Mouse (Mus musculus) Patski (cell line): ENCODE results near the gene Otogl. TPM values are rescaled to one million over a fixed set of nuclear protein-coding genes. Genes with fewer than 3 reads are reported as not detected.
"Not testable (repeated sequence)": the region's sequence is repeated elsewhere in the genome, so short reads cannot be mapped to it uniquely, and the experiment has no call there.

Source experiments
- ATAC-seq: fragments of 100-300 bp; one replicate; pipeline ENCODE4 v1.8.0; 2021
- CTCF ChIA-PET: fragments of 350-600 bp; sonication (Branson Sonifier 250); formaldehyde crosslinking; loops from one replicate; lab custom pipeline; 2022; ENCODE audit warnings: inconsistent platforms; lab: Charles Lee
- POLR2A ChIA-PET: fragments of 350-600 bp; sonication (Branson Sonifier 250); formaldehyde crosslinking; loops from one replicate; lab custom pipeline; 2022; ENCODE audit warnings: antibody characterized with exemption, inconsistent platforms; lab: Charles Lee
- DNase-seq: peaks from one replicate; pipeline ENCODE4 v3.0.0-alpha.2; 2011; ENCODE audit warnings: low read depth, low spot score
- H3K27me3 ChIP-seq: fragments of 371-371 bp; one replicate; pipeline ENCODE4 v1.5.1; 2021
- CTCF ChIP-seq: fragments of 100-300 bp; IDR thresholded peaks from one replicate; pipeline ENCODE4 v1.5.1; 2021
- in situ Hi-C: fragments of 300-500 bp; cut with MboI; formaldehyde crosslinking; loops from 3 replicates; pipeline ENCODE4 v1.11.1; 2018; ENCODE audit warnings: low pct_unique_long_range_greater_than_20kb, mixed read lengths
- polyA plus RNA-seq: library from polyadenylated mRNA; unstranded; gene quantifications from one replicate; pipeline ENCODE4 v1.2.3, GENCODE M21; 2021

Otogl gene
- polyA plus RNA-seq, 1 experiment from 2014 or later, result under 0.01 TPM

DNA sequence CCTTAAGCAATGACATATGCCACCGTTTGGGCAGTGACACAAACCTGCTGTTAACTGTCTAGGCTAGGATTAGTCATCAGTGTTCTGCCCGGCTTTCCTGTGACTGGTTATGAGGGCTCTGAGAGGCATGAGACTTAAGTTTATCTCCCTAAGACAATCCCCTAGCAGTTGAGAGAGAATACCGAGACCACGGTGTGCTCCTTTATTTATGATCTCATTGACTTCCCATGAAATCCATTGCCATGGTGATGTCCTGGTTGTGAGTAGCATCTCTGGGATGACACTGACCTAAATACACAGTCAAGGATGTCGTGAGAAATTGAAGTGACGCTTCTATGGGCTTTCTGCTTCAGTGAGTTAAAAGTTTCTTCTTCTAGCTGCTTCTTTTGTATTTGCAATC, 82.8 kb downstream of the Otogl start:
- DNase-seq (no peak), ATAC-seq (no peak)
- H3K27me3 ChIP-seq, result no peaks in the 10 kb centered on the region
- CTCF ChIA-PET, result no interaction called here
- POLR2A ChIA-PET, result no interaction called here
- in situ Hi-C loops, result no loop called here
- no peak for TF ChIP-seq CTCF

DNA sequence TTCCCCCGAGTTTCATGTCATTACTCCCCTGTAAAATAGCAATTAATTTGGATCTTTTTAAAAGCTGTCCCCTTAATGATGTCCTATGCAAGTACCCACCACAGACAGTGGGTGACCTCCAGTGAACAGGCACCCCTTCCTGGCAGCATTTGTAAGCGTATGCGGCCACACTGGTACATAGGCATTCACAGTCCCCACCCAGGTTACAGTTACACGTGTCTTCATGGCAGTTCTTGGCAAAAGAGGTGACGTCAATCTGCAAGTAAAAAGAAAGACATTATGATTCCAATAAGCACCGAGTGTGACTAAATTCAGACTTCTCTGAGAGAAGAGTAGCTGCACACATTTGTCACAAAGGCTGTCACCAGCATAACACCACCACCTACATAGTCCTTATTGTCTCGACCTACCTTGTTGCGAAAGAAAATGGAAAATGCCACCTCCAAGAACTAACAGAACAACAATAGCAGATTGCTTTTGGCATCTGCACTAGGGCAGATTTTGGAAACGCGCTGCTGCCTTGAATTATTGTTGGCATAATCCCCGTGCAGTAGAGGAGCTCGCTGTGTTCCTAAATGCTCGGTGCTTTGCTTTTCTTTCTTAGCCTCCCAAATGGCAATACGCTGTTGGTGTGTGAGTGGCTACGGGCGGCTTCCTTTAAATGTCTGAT, 98.0 kb downstream of the Otogl start:
- DNase-seq (no peak), ATAC-seq (no peak)
- ChIA-PET POLR2A (interaction anchor here (0.6 kb wide), 1 partner anchor 43 kb away, joined by 7 read pairs; no protein-coding TSS in a partner anchor), CTCF (interaction anchor here (1.6 kb wide), 1 partner anchor 12 kb away, joined by 3 read pairs; no protein-coding TSS in a partner anchor)
- H3K27me3 ChIP-seq, result peaks cover 5% of the 10 kb centered on the region
- in situ Hi-C loops, result no loop called here
- TF ChIP-seq CTCF, result no peak

DNA sequence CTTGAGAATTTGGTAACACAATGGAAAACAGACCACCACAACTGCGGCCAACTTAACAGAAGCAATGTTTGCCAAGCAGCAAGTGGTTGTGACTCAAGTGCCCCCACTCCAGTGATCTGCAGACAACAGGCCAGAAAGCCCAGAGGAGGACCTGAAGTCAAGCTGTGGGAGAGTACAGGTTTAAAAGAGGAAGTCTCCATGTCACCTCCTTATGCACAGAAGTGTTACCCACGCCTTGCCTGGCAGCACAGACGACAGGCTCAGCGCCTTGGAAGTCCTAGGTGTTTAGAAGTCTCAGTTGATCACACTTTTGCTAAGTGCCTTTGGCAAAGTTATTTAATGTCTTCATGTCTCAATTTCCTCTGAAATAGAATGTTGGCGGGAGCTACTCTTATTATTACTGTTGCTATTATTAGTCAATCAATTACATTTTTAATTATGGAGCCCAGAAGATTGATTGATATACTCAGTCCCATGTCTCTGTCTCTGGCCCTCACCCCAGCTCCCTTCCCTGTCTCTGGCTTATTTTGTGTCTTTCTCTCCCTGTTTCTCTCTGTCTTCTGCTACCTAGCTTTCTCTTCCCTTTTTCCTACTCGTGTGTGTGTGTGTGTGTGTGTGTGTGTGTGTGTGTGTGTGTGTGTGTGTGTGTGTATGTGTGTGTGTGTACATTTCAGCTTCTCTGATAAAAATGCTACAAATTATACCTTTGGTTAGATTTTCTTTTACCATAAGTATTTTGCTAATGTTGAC, 101.1 kb downstream of the Otogl start:
- DNase-seq, result no peak
- TF ChIP-seq CTCF, result no peak
- POLR2A ChIA-PET, result no interaction called here
- CTCF ChIA-PET, result interaction anchor here (1.3 kb wide), 2 partner anchors 10 to 17 kb away, joined by 3 to 4 read pairs; no protein-coding TSS in a partner anchor
- no peaks in the 10 kb centered on the region for H3K27me3 ChIP-seq
- in situ Hi-C loops, result no loop called here
- no peak for ATAC-seq

DNA sequence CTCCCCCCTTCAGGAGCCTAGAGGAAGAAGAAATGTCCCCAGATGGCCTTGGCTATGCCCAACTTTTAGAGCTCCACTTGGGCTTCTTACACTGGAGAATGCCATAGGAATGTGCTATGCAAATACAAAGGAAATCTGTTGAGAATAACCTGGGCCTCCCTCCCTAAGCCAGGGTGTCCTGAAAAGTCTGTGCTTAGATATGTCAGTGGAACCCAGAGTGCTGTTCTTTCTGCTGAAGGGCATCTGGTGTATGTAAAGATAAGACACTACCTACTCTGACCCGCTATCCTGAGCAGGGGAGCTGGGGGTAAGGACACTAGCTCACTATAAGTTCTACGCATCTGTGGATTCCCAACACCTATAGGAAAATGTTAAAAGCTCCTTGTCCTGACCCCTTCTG, 106.7 kb downstream of the Otogl start:
- in situ Hi-C loops, result no loop called here
- TF ChIP-seq CTCF, result no peak
- ATAC-seq (no peak), DNase-seq (no peak)
- no peaks in the 10 kb centered on the region for H3K27me3 ChIP-seq
- ChIA-PET POLR2A (no interaction called here), CTCF (interaction anchor here (1.0 to 1.6 kb wide), 2 partner anchors 17 to 54 kb away, joined by 3 to 6 read pairs; no protein-coding TSS in a partner anchor)

DNA sequence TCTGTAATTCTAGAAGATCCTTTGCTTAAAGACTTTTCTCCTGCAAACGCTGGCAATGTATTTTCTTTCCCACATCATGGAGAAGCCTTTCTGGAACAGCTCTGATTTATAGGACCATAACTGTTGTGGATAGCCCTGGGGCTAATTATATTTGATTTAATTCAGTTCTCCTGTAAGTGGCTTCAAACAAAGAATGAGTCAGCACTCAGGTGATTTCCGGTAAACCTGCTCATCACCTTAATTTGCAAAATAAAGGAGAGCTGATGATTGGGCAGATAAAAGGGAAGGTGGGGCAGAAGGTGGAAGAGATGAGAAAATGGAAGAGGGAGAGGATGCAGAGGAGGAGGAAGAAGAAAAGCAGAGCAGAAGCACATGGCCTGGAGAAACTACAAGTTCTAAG, 107.6 kb downstream of the Otogl start:
- CTCF ChIA-PET, ATAC-seq, POLR2A ChIA-PET, H3K27me3 ChIP-seq, DNase-seq: not testable (repeated sequence)
- in situ Hi-C loops, result loop anchor here (5.0 kb wide), 2 partner anchors 123 to 643 kb away; no protein-coding TSS in a partner anchor

DNA sequence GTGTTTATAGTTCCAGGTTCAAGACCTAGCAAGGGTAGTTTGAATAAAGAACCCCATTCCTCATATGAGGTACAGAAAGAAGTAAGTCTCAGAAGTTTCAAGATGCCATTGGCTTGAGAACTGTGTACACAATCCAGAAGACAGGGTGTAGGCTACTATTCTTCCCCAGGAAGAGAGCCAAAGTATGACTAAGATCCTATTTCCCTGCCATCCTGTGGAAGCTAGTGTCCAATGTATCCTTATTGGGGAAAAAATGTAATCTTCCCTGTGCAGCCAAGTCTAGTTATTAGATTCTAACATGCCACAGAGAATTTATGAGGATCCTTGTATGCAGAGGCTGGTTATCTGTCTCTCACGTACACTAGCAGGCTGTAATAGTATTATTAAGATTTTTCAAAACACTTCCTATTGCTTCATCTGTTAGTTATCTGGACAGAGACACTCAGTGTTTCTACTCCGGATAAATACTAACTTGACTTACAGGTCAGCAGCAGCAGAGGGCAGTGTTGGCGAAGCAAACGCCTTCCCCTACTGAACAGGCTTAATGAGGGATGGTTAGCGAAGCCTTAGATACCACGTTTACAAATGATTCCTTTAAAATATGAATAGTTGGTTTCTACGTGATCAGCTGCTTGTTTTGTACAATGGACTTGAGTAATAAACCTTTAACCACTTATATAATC, 112.1 kb downstream of the Otogl start:
- TF ChIP-seq CTCF, result peak; percentile 89
- H3K27me3 ChIP-seq, result peaks cover 3% of the 10 kb centered on the region
- DNase-seq (no peak), ATAC-seq (peak; percentile 95)
- ChIA-PET CTCF (interaction anchor here (0.6 to 3.3 kb wide), 5 partner anchors 11 to 131 kb away, joined by 3 to 19 read pairs (median 4); no protein-coding TSS in a partner anchor), POLR2A (no interaction called here)
- in situ Hi-C loops, result loop anchor here (5.0 to 10.0 kb wide), 3 partner anchors 127 to 735 kb away; no protein-coding TSS in a partner anchor

DNA sequence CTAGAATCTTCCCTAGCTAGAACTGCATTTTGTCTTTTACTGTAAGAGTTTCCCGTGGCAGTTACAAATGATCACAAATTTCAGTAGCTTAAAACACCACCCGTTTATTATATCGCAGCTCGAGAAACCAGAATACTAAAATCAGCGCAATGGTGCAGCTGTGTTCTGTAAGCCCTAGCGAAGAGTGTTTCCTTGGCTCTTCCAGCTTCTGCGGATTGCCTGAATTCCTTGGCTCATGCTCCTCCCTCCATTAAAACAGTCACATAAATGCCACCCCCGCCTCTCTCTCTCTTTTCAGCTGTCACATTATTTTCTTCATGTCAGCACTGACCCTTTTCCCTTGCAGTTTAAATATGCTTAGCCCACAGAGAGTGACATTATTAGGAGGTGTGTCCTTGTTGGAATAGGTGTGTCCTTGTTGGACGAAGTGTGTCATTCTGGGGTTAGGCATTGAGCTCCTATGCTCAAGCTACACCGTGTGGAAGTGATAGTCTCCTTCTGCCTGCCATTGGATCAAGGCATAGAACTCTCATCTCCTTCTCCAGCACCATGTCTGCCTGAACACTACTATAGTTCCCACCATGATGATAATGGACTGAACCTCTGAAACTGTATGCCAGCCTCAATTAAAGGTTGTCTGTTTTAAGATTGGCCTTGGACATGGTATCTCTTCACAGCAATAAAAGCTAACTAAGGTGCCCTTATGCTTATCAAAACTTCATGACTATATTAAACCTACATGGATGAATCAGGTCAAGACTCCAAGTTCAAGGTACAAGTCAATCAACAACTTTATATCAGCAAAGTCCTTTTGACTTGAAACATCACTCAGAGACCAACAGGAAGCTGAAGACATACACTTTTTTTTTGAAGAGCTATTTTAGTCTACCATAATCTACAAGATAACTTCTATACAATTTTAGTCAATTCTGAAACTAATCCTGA, 116.8 kb downstream of the Otogl start:
- in situ Hi-C loops, result loop anchor here (10.0 kb wide), 1 partner anchor 740 kb away; no protein-coding TSS in a partner anchor
- POLR2A ChIA-PET, result interaction anchor here (0.6 kb wide), 2 partner anchors 26 to 237 kb away, joined by 3 read pairs; no protein-coding TSS in a partner anchor
- no peak for TF ChIP-seq CTCF
- DNase-seq, result no peak
- peaks cover 3% of the 10 kb centered on the region for H3K27me3 ChIP-seq
- CTCF ChIA-PET, result interaction anchor here (0.7 to 1.4 kb wide), 2 partner anchors 35 to 352 kb away, joined by 3 read pairs; no protein-coding TSS in a partner anchor
- no peak for ATAC-seq

DNA sequence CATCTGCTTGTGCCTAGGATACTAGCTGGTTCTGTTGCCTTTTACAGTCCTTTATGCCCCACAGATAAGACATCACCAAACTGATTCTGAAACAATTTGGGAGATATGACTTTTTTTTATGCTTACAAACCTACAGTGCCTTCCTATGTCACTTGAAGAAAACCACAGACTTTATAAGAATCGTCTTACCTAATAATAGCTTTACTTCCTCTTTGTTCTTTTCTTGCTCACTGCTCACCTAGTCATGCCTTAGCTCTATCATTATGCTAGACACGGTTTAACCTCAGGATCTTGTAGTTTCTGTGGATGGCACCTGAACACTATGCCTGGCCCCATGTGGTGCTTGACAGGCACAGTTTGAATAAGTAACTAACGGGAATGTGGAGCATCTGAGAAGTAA, 119.4 kb downstream of the Otogl start:
- no peak for DNase-seq
- in situ Hi-C loops, result loop anchor here (10.0 kb wide), 1 partner anchor 742 kb away; no protein-coding TSS in a partner anchor
- POLR2A ChIA-PET, result no interaction called here
- no peak for ATAC-seq
- no peak for TF ChIP-seq CTCF
- H3K27me3 ChIP-seq, result peaks cover 6% of the 10 kb centered on the region
- CTCF ChIA-PET, result interaction anchor here (1.0 kb wide), 1 partner anchor 9 kb away, joined by 3 read pairs; no protein-coding TSS in a partner anchor

DNA sequence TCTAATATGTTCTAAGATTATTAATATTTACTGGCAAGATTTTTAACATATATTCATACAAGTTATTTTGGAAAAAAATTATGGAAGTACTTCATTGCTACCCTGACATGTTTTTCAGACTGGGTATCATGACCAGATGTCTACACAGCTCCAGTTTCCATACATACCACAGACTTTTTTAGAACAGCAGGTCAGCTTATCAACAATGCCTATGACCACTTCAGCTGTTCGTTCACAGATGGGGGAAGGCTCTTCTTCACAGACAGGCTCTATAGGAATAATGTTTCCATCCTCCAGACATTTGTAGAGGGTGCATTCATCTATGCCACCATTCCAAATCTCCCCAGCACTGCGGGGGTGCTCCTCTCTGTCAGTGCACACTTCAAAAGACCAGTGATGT, 132.4 kb downstream of the Otogl start:
- H3K27me3 ChIP-seq, result peaks cover 7% of the 10 kb centered on the region
- CTCF ChIA-PET, result interaction anchor here (0.7 to 1.4 kb wide), 2 partner anchors 9 to 13 kb away, joined by 3 read pairs; no protein-coding TSS in a partner anchor
- in situ Hi-C loops, result no loop called here
- DNase-seq (no peak), ATAC-seq (no peak)
- no peak for TF ChIP-seq CTCF
- POLR2A ChIA-PET, result interaction anchor here (0.5 kb wide), 1 partner anchor 40 kb away, joined by 3 read pairs; no protein-coding TSS in a partner anchor
